Mouse (Mus musculus) stomach, embryonic 15.5 days (tissue): ENCODE data around the gene Hif1an. TPM values are rescaled to one million over a fixed set of nuclear protein-coding genes. Genes with fewer than 3 reads are reported as not detected.

Source experiments
- ATAC-seq: fragments of 200-750 bp; cut with Nextera tagmentation; 2 replicates; pipeline ENCODE4 v1.8.0; 2017; ENCODE audit warnings: low read depth, moderate number of reproducible peaks, moderate TSS enrichment; ENCODE audit not compliant: insufficient read depth, low FRiP score
- H3K27ac ChIP-seq: fragments of 300-500 bp; sonication (generic); 2 replicates; pipeline ENCODE4 v1.5.1; 2015; ENCODE audit warnings: mild to moderate bottlenecking, inconsistent platforms
- H3K27me3 ChIP-seq: fragments of 300-500 bp; sonication (generic); replicated peaks from 2 replicates; pipeline ENCODE4 v1.6.1; 2015; ENCODE audit warnings: inconsistent platforms
- H3K36me3 ChIP-seq: fragments of 300-500 bp; sonication (generic); 2 replicates; pipeline ENCODE4 v1.6.1; 2015; ENCODE audit warnings: inconsistent platforms
- H3K4me1 ChIP-seq: fragments of 300-500 bp; sonication (generic); 2 replicates; pipeline ENCODE4 v1.6.1; 2015; ENCODE audit warnings: inconsistent platforms
- H3K4me2 ChIP-seq: fragments of 300-500 bp; sonication (generic); 2 replicates; pipeline ENCODE4 v1.6.1; 2015; ENCODE audit warnings: mild to moderate bottlenecking, inconsistent platforms
- H3K4me3 ChIP-seq: fragments of 300-500 bp; sonication (generic); replicated peaks from 2 replicates; pipeline ENCODE4 v1.5.1; 2015; ENCODE audit warnings: inconsistent platforms
- H3K9ac ChIP-seq: fragments of 300-500 bp; sonication (generic); 2 replicates; pipeline ENCODE4 v1.6.1; 2015; ENCODE audit warnings: inconsistent platforms
- H3K9me3 ChIP-seq: fragments of 300-500 bp; sonication (generic); 2 replicates; pipeline ENCODE4 v1.6.1; 2016; ENCODE audit warnings: inconsistent platforms
- WGBS: fragments of 180-500 bp; shearing (Covaris S2); methylation state at CpG from one replicate; pipeline ENCODE4 v1.1.7; 2015; 5-methylcytosine and 5-hydroxymethylcytosine counted together
- polyA plus RNA-seq: library from polyadenylated mRNA; unstranded; fragments of >200 nt; fragmentation: Nextera tagmentation; extraction: Ambion mirVana; gene quantifications from 2 replicates; pipeline ENCODE4 v1.2.1, GENCODE M21; 2015

Hif1an gene
- polyA plus RNA-seq = 27.0 and 27.2 TPM in 2 replicates

DNA sequence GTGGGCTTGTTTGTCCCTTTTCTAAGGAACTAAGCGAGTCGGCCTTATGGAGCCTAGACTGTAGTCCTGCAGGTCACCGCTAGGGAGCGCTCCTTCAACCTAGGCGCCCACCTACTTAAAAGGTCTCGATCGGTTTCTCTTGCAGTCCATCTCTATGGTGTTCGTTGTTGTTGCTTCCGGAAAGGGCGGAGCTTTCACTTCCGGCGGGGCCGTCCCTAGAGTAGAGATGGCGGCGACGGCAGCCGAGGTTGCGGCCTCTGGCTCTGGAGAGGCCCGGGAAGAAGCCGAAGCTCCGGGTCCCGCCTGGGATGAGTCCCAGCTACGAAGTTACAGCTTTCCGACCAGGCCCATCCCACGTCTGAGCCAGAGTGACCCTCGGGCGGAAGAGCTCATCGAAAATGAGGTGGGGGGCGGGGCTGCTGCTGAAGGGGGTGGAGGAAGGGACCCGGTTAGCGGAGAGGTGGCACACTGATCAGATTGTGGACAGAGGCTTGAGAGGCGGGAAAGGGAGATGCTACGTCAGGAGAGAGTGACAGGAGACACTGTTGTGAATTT is at the start of gene Hif1an:
TSS of gene Hif1an (plus strand) at position 199 of the 555 bp plus-strand sequence.
- WGBS = under 1% methylated on average over 33 of the region's 33 CpGs
- Histone ChIP-seq H3K9ac (peak within 1 kb of the TSS; percentile 69; the same call in 1 of the 2 replicates), H3K36me3 (peaks cover 16% of the 10 kb centered on the region), H3K27ac (peak within 1 kb of the TSS; percentile 79; the same call in 1 of the 2 replicates), H3K4me1 (peaks cover 15% of the 10 kb centered on the region), H3K27me3 (no peaks in the 10 kb centered on the region), H3K4me2 (peak within 1 kb of the TSS; percentile 63), H3K9me3 (no peaks in the 10 kb centered on the region), H3K4me3 (peak within 1 kb of the TSS; percentile 83)
- ATAC-seq = peak; percentile 97

DNA sequence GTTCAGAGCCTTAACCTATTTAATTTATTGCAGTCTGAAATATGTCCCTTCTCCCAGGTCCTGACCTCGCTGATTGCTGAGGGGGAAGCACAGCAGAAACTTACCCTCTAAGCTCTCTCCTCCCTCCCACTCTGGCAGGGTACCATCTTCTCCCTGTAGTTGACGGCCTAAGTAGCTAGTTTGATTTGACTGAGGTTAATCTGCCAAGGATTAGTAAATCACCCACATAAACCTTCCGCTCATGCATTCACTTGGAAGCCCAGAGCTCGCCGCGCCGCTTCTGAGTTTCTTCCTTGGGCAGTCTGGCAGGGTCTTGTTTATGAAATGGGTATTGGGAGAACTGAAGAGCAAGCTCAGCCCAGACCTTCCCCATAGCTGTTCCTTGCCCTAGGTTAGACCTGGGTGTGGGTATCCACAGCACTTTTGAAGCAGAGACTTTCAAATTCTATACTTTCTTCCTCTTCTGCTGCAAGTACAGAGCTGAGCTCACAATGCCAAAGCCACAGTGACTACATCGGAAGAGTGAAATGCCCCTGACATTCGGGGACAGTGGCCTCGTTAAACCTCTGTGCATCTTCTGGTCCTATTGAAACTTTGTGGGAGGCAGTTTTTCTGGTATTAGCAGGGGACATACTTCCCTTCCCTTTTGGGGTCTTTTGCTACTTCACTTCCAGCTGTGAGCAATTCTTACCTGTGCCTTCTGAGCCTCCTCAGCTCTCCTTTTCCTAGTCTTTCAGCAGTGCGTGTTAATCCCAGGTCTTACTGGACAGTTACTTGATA is 49.4 kb upstream of the Hif1an start:
- no peak overlapping the region for H3K27ac ChIP-seq
- H3K27me3 ChIP-seq = peaks cover 50% of the 10 kb centered on the region
- peaks cover 34% of the 10 kb centered on the region for H3K4me1 ChIP-seq
- ATAC-seq = no peak
- 35% methylated on average over 11 of the region's 11 CpGs for WGBS
- H3K9me3 ChIP-seq = no peaks in the 10 kb centered on the region
- no peak overlapping the region for H3K4me3 ChIP-seq
- no peak overlapping the region for H3K4me2 ChIP-seq
- H3K36me3 ChIP-seq = no peaks in the 10 kb centered on the region
- no peak overlapping the region for H3K9ac ChIP-seq

DNA sequence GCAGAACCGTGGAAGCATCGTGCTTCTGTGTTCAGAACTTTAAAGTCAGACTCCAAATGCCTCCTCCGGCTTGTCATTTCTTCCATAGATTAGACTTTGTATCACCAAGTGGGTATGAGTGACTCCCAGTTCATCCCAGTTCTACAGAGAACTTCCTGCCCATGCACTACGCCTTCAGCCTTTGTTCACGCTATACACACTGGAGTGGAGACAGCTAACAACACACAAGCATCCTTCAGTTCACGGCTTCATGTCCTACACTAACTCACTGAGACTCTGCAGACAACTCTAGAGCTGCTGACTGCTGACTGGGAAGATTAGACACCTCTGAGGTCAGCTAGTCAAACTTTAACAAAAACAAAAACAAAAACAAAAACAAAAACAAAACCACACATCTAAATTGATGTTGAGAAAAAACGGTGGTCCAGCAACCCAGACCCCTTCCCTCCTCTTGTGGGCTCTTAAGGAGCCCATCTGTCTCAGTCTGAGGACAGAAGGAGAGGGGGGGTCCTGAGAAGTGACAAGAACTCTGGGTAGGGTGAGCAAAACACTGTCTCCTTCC is 48.6 kb upstream of the Hif1an start:
- no peak overlapping the region for H3K4me3 ChIP-seq

DNA sequence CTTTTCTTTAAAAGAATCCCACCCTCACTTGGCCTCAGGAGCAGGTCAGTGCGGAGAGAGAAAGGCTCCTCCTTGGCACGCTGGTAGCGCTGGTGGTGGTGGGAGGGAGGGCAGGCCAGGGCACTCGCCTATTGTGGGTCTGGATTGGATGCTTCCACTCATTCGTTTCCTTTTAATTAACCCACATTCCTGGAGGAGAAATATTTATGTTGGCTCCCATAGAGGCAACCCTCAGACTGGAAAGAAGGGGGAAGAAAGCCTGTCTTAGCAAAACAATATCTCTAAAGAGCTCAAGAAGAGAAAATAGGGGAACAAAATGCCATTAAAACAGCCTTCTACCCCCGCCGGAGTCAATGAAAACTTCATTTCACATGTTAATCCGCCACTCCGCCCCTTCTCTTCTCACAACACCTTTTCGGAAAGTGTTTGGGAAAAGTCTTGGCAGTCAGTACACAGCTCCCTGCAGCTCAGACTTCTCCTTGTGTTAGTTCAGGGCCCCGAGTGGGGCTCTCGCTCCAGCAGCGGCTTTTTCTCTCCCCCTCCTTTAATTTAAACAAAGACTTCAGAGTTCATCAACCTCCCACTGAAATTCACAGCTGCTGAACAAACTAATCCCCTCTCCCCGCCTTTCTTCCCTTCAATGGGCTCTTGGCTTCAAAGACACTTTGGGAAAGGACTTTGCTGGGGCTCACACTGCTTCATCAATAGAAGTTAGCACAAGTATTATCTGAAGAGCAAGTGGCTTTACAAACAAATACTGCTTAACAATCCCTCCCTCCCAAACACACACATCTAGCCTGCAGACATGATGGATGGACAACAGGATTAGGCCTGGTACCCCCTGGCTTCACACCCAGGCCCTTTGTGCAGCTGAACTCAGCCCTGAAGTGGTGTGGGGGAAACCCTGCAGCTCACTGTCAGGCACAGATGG is 47.9 kb upstream of the Hif1an start:
- H3K4me1 ChIP-seq = peaks cover 41% of the 10 kb centered on the region

More for the DNA sequence above, 48.6 kb upstream of the Hif1an start:
- H3K9ac ChIP-seq = no peak overlapping the region
- H3K27me3 ChIP-seq = peaks cover 45% of the 10 kb centered on the region
- H3K27ac ChIP-seq = 0 out of 2 replicates have a peak overlapping the region, but pooled peaks have one; percentile 48
- peaks cover 39% of the 10 kb centered on the region for H3K4me1 ChIP-seq
- peak overlapping the region; percentile 1; the same call in 1 of the 2 replicates for H3K4me2 ChIP-seq
- H3K9me3 ChIP-seq = no peaks in the 10 kb centered on the region
- no peak for ATAC-seq
- 36% methylated on average over 7 of the region's 7 CpGs for WGBS
- H3K36me3 ChIP-seq = no peaks in the 10 kb centered on the region

DNA sequence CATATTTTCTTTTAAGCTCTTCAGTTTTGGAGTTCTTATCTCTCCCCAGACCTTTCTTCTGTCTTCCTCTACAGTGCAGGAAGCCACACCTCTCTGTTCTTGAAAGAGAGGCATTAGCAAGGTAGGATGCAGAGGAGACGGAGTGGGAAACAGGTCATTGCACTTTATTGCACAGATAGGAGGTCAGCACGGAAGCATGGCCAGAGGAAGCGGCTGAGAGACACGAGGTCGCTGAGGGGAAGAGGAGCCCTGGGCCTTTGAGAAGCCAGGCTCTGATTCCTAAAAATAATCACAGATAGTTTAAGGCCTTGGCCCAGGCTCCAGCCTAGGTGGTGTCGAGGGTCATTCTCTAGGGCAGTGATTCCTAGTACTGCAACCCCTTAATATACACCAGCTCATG is 46.9 kb upstream of the Hif1an start:
- ATAC-seq = no peak
- WGBS = 55% methylated on average over 6 of the region's 6 CpGs
- H3K9ac ChIP-seq = no peak overlapping the region
- no peak overlapping the region for H3K27ac ChIP-seq
- H3K27me3 ChIP-seq = peaks cover 30% of the 10 kb centered on the region
- H3K4me3 ChIP-seq = no peak overlapping the region
- no peak overlapping the region for H3K4me2 ChIP-seq
- H3K36me3 ChIP-seq = no peaks in the 10 kb centered on the region
- H3K4me1 ChIP-seq = peaks cover 36% of the 10 kb centered on the region
- H3K9me3 ChIP-seq = no peaks in the 10 kb centered on the region

More for the DNA sequence above, 47.9 kb upstream of the Hif1an start:
- no peak overlapping the region for H3K4me3 ChIP-seq
- H3K27me3 ChIP-seq = peaks cover 39% of the 10 kb centered on the region
- peak overlapping the region; percentile 1; the same call in 1 of the 2 replicates for H3K4me2 ChIP-seq
- peak overlapping the region; percentile 48; the same call in 1 of the 2 replicates for H3K27ac ChIP-seq
- H3K9ac ChIP-seq = no peak overlapping the region
- no peaks in the 10 kb centered on the region for H3K9me3 ChIP-seq
- 16% methylated on average over 14 of the region's 14 CpGs for WGBS
- H3K36me3 ChIP-seq = no peaks in the 10 kb centered on the region
- ATAC-seq = no peak

DNA sequence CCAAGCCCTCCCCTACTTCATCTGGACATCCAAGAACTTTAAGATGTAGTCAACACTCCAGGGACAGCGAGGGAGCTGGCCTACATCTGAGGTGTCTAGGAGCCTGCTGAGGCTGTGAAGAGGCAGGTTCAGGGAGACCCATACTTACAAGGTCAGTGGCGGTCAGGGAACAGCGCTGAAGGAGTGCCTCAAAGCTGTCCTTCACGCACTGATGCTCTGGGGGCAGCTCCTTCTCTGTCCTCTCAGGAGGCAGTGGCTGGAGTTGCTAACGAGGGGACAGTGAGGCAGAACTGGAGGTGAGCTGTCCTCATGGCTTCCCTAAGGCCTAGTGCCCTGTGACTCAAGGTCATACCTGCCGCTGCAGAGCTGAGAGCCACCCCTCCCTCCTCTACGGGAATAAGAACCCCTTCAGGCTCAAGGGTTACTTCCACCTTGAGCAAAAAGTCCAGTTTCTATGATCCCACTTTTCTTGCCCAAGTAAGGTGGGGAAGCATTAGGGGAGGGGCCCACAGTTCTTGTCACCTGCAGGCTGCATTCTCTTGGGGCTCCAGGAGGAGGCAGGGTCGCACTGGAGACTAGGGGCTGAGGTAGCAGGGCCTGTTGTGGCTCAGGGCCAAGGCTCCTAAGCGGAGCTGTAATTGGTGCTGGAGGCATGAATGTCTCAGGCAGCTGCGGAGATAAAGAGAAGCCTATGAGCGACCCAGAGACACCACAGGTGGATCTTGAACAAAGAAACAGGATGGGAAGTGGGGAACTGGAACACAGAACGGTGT is 44.5 kb upstream of the Hif1an start:
- peaks cover 6% of the 10 kb centered on the region; the same call in 1 of the 2 replicates for H3K27me3 ChIP-seq
- H3K4me3 ChIP-seq = no peak overlapping the region
- H3K4me1 ChIP-seq = peaks cover 23% of the 10 kb centered on the region
- WGBS = 68% methylated on average over 12 of the region's 12 CpGs
- ATAC-seq = no peak
- H3K36me3 ChIP-seq = no peaks in the 10 kb centered on the region
- no peaks in the 10 kb centered on the region for H3K9me3 ChIP-seq
- no peak overlapping the region for H3K9ac ChIP-seq
- no peak overlapping the region for H3K4me2 ChIP-seq
- no peak overlapping the region for H3K27ac ChIP-seq

DNA sequence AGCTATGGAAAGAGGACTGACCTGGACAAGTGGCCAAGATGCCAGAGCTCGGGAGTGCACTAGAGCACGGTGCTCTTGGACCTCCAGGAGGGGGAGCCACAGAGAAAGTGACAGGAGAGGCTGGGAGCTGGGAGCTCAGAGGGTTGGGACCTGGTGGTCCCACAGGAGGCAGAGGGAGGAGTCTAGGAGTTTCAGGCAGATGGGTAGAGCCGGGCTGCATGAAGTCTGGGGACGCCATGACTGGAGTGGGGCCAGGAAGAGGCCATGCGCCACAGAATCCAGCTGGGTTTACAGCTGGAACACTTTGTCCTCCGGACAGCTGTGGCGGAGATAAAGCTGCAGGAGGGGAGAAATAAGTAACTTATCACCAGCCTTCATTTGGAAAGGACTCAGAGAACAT is 43.5 kb upstream of the Hif1an start:
- Histone ChIP-seq H3K27ac (no peak overlapping the region), H3K9me3 (no peaks in the 10 kb centered on the region), H3K4me3 (no peak overlapping the region), H3K36me3 (no peaks in the 10 kb centered on the region), H3K4me2 (no peak overlapping the region), H3K27me3 (0 out of 2 replicates have a peak, but pooled peaks cover 3% of the 10 kb centered on the region), H3K9ac (no peak overlapping the region), H3K4me1 (peaks cover 21% of the 10 kb centered on the region)
- peak; percentile 70; the same call in 1 of the 2 replicates for ATAC-seq
- 23% methylated on average over 7 of the region's 7 CpGs for WGBS

DNA sequence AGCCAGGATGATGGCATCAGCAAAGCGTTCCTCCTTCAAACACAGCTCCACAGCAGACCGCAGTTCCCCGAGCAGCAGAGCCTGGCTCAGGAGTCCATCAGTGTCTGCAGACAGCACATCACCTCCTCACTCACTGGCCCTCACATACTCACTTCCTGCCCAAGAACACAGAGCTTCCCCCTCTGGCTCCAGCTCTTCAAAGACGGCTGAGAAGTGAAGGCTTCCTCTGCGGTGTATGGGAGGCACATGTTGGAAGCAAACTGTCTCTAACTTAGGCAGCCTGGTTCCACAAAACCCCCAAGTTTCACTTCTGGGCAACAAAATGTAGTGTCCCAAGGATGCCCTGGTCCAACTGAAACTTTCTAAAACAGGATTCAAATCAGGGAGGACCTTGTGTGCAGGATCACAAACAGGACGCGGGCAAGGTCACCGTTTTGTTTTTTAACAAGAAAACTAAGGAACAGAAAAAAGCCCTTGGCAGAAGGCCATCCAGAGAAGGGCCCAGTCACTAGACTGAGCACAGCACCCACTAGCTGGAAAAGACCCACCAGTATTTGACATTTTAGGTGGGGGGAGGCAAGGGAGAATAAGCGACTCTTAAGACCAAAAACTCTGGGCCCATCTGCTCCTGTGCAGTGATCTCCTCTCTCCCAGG is 37.0 kb upstream of the Hif1an start:
- no peak overlapping the region for H3K9ac ChIP-seq
- ATAC-seq = no peak
- 75% methylated on average over 9 of the region's 9 CpGs for WGBS
- no peak overlapping the region for H3K27ac ChIP-seq
- H3K4me2 ChIP-seq = no peak overlapping the region
- no peaks in the 10 kb centered on the region for H3K9me3 ChIP-seq
- no peaks in the 10 kb centered on the region for H3K36me3 ChIP-seq
- H3K4me1 ChIP-seq = no peaks in the 10 kb centered on the region
- no peaks in the 10 kb centered on the region for H3K27me3 ChIP-seq
- no peak overlapping the region for H3K4me3 ChIP-seq

DNA sequence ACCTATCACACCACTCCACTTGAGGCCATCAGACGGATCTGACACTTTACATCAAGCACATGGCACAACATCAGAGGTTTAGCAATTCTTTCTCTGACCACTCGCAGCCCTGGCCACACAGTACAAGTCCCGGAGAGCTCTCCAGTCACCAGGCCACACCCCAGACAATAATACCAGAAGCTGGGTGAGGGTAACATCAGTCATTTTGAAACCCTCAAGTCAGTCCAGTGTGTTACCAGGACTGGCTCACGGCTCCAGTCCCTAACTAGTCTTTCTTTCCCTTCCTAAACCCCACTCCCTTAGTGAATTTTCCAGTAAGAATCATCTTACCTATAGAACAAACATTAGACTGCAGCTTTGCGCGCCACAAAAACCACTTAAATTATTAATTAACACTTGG is 32.6 kb upstream of the Hif1an start:
- ATAC-seq = no peak
- Histone ChIP-seq H3K9me3 (no peaks in the 10 kb centered on the region), H3K27ac (no peak overlapping the region), H3K36me3 (no peaks in the 10 kb centered on the region), H3K4me3 (no peak overlapping the region), H3K27me3 (no peaks in the 10 kb centered on the region), H3K4me2 (no peak overlapping the region), H3K9ac (no peak overlapping the region), H3K4me1 (no peaks in the 10 kb centered on the region)
- WGBS = 76% methylated on average over 6 of the region's 6 CpGs

DNA sequence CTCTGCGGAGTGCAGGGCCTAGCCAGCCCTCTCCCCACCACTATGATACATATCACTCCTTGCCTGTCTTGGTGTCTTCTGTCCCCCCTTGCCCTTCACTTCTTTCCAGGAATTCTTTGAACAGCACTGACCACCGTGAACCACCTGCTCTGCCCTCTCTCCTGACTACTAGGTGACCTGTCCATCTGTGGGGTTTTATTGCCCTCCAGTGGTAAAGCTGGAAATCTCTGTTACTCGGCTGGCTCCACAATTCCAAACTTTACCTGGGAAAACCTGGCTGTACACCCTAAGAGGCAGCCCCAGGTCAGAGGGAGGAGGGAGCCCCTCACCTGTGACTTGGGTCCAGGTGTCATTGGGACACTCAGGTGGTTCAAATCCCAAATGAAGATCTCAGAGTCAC is 27.3 kb upstream of the Hif1an start:
- H3K36me3 ChIP-seq = no peaks in the 10 kb centered on the region
- H3K9me3 ChIP-seq = no peaks in the 10 kb centered on the region; the same call in 1 of the 2 replicates
- ATAC-seq = no peak
- no peak overlapping the region for H3K9ac ChIP-seq
- WGBS = 30% methylated on average over 3 of the region's 3 CpGs
- H3K4me1 ChIP-seq = no peaks in the 10 kb centered on the region
- H3K4me3 ChIP-seq = no peak overlapping the region
- no peaks in the 10 kb centered on the region for H3K27me3 ChIP-seq
- no peak overlapping the region for H3K27ac ChIP-seq
- no peak overlapping the region for H3K4me2 ChIP-seq
